21 mouse cellular contexts compared by ENCODE assay signal in genomic region chr5:88712328-88712727, GRCm38 (mm10). TPM values are rescaled to one million over a fixed set of nuclear protein-coding genes. Genes with fewer than 3 reads are reported as not detected.
DNase-seq lines count a peak whose midpoint lies in the region; ATAC-seq lines count a peak whose summit lies in the region.
"Had no signal": no experiment of that assay in that cellular context is flagged by ENCODE, and none has a peak within 500 bp of the region (broad histone marks: within the 10 kb centered on the region; RNA-seq: fewer than 3 reads in every experiment).

No protein-coding gene starts in this region.

- H3K9me3 ChIP-seq in heart, embryonic 10.5 days = no peaks in the 10 kb centered on the region
- no peaks in the 10 kb centered on the region for H3K9me3 ChIP-seq in intestine, embryonic 15.5 days
- no peaks in the 10 kb centered on the region for H3K9me3 ChIP-seq in intestine, embryonic 16.5 days (ENCODE audit: control insufficient read depth, low read length)
- H3K9me3 ChIP-seq in heart, embryonic 16.5 days (replicated peaks; ENCODE audit: control insufficient read depth, low read length) = no peaks in the 10 kb centered on the region
- H3K9me3 ChIP-seq in stomach, embryonic 15.5 days = no peaks in the 10 kb centered on the region
- H3K9me3 ChIP-seq: embryonic facial prominence, embryonic 12.5 days; hindbrain, embryonic 10.5 days; liver, embryonic 13.5 days had no signal

- ATAC-seq in intestine, embryonic 15.5 days = no peak
- ATAC-seq in intestine, embryonic 16.5 days = no peak
- ATAC-seq in heart, embryonic 16.5 days (replicated peaks; ENCODE audit: extremely low read depth, insufficient read depth, low FRiP score) = 0 out of 2 replicates have a peak, but pooled peaks have one; percentile 10
- no peak for ATAC-seq in stomach, embryonic 15.5 days (ENCODE audit: insufficient read depth, low FRiP score, low read depth)

- H3K4me1 ChIP-seq in heart, embryonic 10.5 days = peaks cover 22% of the 10 kb centered on the region
- no peaks in the 10 kb centered on the region for H3K4me1 ChIP-seq in intestine, embryonic 15.5 days (replicated peaks)
- no peaks in the 10 kb centered on the region for H3K4me1 ChIP-seq in intestine, embryonic 16.5 days (ENCODE audit: control insufficient read depth, insufficient read depth, low read length)
- H3K4me1 ChIP-seq in heart, embryonic 16.5 days (ENCODE audit: control insufficient read depth, insufficient read depth, low read length) = peaks cover 8% of the 10 kb centered on the region
- H3K4me1 ChIP-seq in stomach, embryonic 15.5 days = peaks cover 4% of the 10 kb centered on the region; the same call in 1 of the 2 replicates
- H3K4me1 ChIP-seq: embryonic facial prominence, embryonic 12.5 days; liver, embryonic 13.5 days had no signal

- peak overlapping the region; percentile 86 for H3K27ac ChIP-seq in heart, embryonic 10.5 days
- H3K27ac ChIP-seq in intestine, embryonic 15.5 days = peak overlapping the region; percentile 36; the same call in 1 of the 2 replicates
- H3K27ac ChIP-seq in intestine, embryonic 16.5 days (ENCODE audit: low read length) = no peak overlapping the region; the same call in 1 of the 2 replicates
- peak overlapping the region; percentile 95 for H3K27ac ChIP-seq in heart, embryonic 16.5 days (ENCODE audit: low read length)
- peak overlapping the region; percentile 41; the same call in 1 of the 2 replicates for H3K27ac ChIP-seq in stomach, embryonic 15.5 days
- H3K27ac ChIP-seq: embryonic facial prominence, embryonic 12.5 days; liver, embryonic 13.5 days; macrophage had no signal

- intact Hi-C loops in left cerebral cortex, postnatal 14 days (cut with DNase I) = no loop called here

- no peak for DNase-seq in heart, embryonic 10.5 days (ENCODE audit: low spot score)
- DNase-seq in heart, adult 9 months (ENCODE audit: low spot score in 2 of 2) = no peak
- DNase-seq in left cerebral cortex, postnatal 14 days (ENCODE audit: low spot score in 2 of 2) = no peak
- DNase-seq in cerebellum, adult 9-11 months = no peak
- DNase-seq: adrenal gland, adult 2 months; cerebellum, adult 11 months; gastrocnemius, postnatal 36 days; kidney, adult 18-20 months; kidney, postnatal 4 days; liver, embryonic 13.5 days; lung, adult 2 months; thymus, postnatal 36 days had no signal

- H3K27me3 ChIP-seq in heart, embryonic 10.5 days (ENCODE audit: insufficient read depth, poor library complexity, severe bottlenecking) = no peaks in the 10 kb centered on the region
- H3K27me3 ChIP-seq in intestine, embryonic 15.5 days (replicated peaks) = no peaks in the 10 kb centered on the region
- H3K27me3 ChIP-seq in intestine, embryonic 16.5 days (replicated peaks; ENCODE audit: control insufficient read depth, insufficient read depth, low read length) = no peaks in the 10 kb centered on the region
- H3K27me3 ChIP-seq in heart, embryonic 16.5 days (ENCODE audit: control insufficient read depth, insufficient read depth, low read length) = no peaks in the 10 kb centered on the region
- no peaks in the 10 kb centered on the region for H3K27me3 ChIP-seq in stomach, embryonic 15.5 days (replicated peaks)
- H3K27me3 ChIP-seq: embryonic facial prominence, embryonic 12.5 days; liver, embryonic 13.5 days had no signal

- no peak overlapping the region for H3K9ac ChIP-seq in intestine, embryonic 15.5 days
- no peak overlapping the region for H3K9ac ChIP-seq in intestine, embryonic 16.5 days (ENCODE audit: low read depth, low read length)
- peak overlapping the region; percentile 57 for H3K9ac ChIP-seq in heart, embryonic 16.5 days (ENCODE audit: low read length)
- no peak overlapping the region for H3K9ac ChIP-seq in stomach, embryonic 15.5 days
- H3K9ac ChIP-seq: embryonic facial prominence, embryonic 12.5 days; forebrain, postnatal 0 days; liver, embryonic 13.5 days had no signal

- WGBS in heart, embryonic 10.5 days = 54% methylated on average over 6 of the region's 6 CpGs
- 70% methylated on average over 6 of the region's 6 CpGs for WGBS in intestine, embryonic 15.5 days
- 71% methylated on average over 6 of the region's 6 CpGs for WGBS in intestine, embryonic 16.5 days
- WGBS in heart, embryonic 16.5 days = 44% methylated on average over 6 of the region's 6 CpGs
- 66% methylated on average over 6 of the region's 6 CpGs for WGBS in stomach, embryonic 15.5 days

- peak overlapping the region; percentile 30; the same call in 1 of the 2 replicates for H3K4me3 ChIP-seq in heart, embryonic 10.5 days
- H3K4me3 ChIP-seq in intestine, embryonic 15.5 days (replicated peaks) = no peak overlapping the region
- no peak overlapping the region for H3K4me3 ChIP-seq in intestine, embryonic 16.5 days (ENCODE audit: low read length)
- peak overlapping the region; percentile 35 for H3K4me3 ChIP-seq in heart, embryonic 16.5 days (ENCODE audit: low read length)
- no peak overlapping the region for H3K4me3 ChIP-seq in stomach, embryonic 15.5 days (replicated peaks)
- H3K4me3 ChIP-seq: embryonic facial prominence, embryonic 12.5 days; hindbrain, embryonic 10.5 days; liver, embryonic 13.5 days had no signal

- H3K36me3 ChIP-seq in heart, embryonic 10.5 days = no peaks in the 10 kb centered on the region
- no peaks in the 10 kb centered on the region for H3K36me3 ChIP-seq in intestine, embryonic 15.5 days
- no peaks in the 10 kb centered on the region for H3K36me3 ChIP-seq in intestine, embryonic 16.5 days (ENCODE audit: control insufficient read depth, insufficient read depth, low read length)
- no peaks in the 10 kb centered on the region for H3K36me3 ChIP-seq in heart, embryonic 16.5 days (ENCODE audit: control insufficient read depth, insufficient read depth)
- H3K36me3 ChIP-seq in stomach, embryonic 15.5 days = no peaks in the 10 kb centered on the region
- H3K36me3 ChIP-seq: embryonic facial prominence, embryonic 12.5 days; G1E; hindbrain, embryonic 10.5 days; liver, embryonic 13.5 days had no signal

- H3K4me2 ChIP-seq in intestine, embryonic 15.5 days (replicated peaks) = no peak overlapping the region
- H3K4me2 ChIP-seq in intestine, embryonic 16.5 days (ENCODE audit: low read depth, low read length) = no peak overlapping the region
- peak overlapping the region; percentile 62 for H3K4me2 ChIP-seq in heart, embryonic 16.5 days (ENCODE audit: low read depth, low read length)
- no peak overlapping the region for H3K4me2 ChIP-seq in stomach, embryonic 15.5 days
- H3K4me2 ChIP-seq: embryonic facial prominence, embryonic 12.5 days; liver, embryonic 13.5 days had no signal

RNA-seq across cellular contexts. Expression of gene Mob1b, which starts 8.3 kb away (rescaled TPM):
- 22.3 and 28.8 TPM in 2 replicates for polyA plus RNA-seq in heart, embryonic 10.5 days (2016; fragmentation: Nextera tagmentation; extraction: Ambion mirVana)
- polyA plus RNA-seq in intestine, embryonic 15.5 days (2015; fragmentation: Nextera tagmentation; extraction: Ambion mirVana) = 9.6 and 11.4 TPM in 2 replicates
- polyA plus RNA-seq in intestine, embryonic 16.5 days (2015; fragmentation: Nextera tagmentation; extraction: Ambion mirVana) = 8.7 and 10.3 TPM in 2 replicates
- polyA plus RNA-seq in heart, embryonic 16.5 days (2015; fragmentation: Nextera tagmentation; extraction: Ambion mirVana) = 15.4 and 17.5 TPM in 2 replicates
- 11.7 and 12.9 TPM in 2 replicates for polyA plus RNA-seq in stomach, embryonic 15.5 days (2015; fragmentation: Nextera tagmentation; extraction: Ambion mirVana)
- 10 to 100 TPM; 30.8 to 32.8 TPM for total RNA-seq in left cerebral cortex, postnatal 14 days (2021)

RNA-seq across cellular contexts. Expression of gene Grsf1, which starts 36.4 kb away (rescaled TPM):
- 71.0 and 71.1 TPM in 2 replicates for polyA plus RNA-seq in heart, embryonic 10.5 days (2016; fragmentation: Nextera tagmentation; extraction: Ambion mirVana)
- 47.2 and 47.9 TPM in 2 replicates for polyA plus RNA-seq in intestine, embryonic 15.5 days (2015; fragmentation: Nextera tagmentation; extraction: Ambion mirVana)
- polyA plus RNA-seq in intestine, embryonic 16.5 days (2015; fragmentation: Nextera tagmentation; extraction: Ambion mirVana) = 11.7 and 23.9 TPM in 2 replicates
- polyA plus RNA-seq in heart, embryonic 16.5 days (2015; fragmentation: Nextera tagmentation; extraction: Ambion mirVana) = 77.9 and 80.9 TPM in 2 replicates
- 51.0 and 51.4 TPM in 2 replicates for polyA plus RNA-seq in stomach, embryonic 15.5 days (2015; fragmentation: Nextera tagmentation; extraction: Ambion mirVana)
- 100 to 1,000 TPM in 1 of 2 experiments, 10 to 100 TPM in 1; 94.5 to 106 TPM for total RNA-seq in left cerebral cortex, postnatal 14 days (2021)

RNA-seq across cellular contexts. Expression of gene Dck, which starts 52.5 kb away (rescaled TPM):
- polyA plus RNA-seq in heart, embryonic 10.5 days (2016; fragmentation: Nextera tagmentation; extraction: Ambion mirVana) = 52.1 and 56.5 TPM in 2 replicates
- polyA plus RNA-seq in intestine, embryonic 15.5 days (2015; fragmentation: Nextera tagmentation; extraction: Ambion mirVana) = 38.0 and 44.2 TPM in 2 replicates
- 29.6 and 32.7 TPM in 2 replicates for polyA plus RNA-seq in intestine, embryonic 16.5 days (2015; fragmentation: Nextera tagmentation; extraction: Ambion mirVana)
- polyA plus RNA-seq in heart, embryonic 16.5 days (2015; fragmentation: Nextera tagmentation; extraction: Ambion mirVana) = 30.5 and 44.5 TPM in 2 replicates
- polyA plus RNA-seq in stomach, embryonic 15.5 days (2015; fragmentation: Nextera tagmentation; extraction: Ambion mirVana) = 41.8 and 44.6 TPM in 2 replicates
- 10 to 100 TPM; 18.2 to 19.2 TPM for total RNA-seq in left cerebral cortex, postnatal 14 days (2021)

Comparison
In these comparisons a context has a peak if more than half of its experiments do, and no peak if none do; other contexts are left out.
1. H3K4me3 ChIP-seq: peak in heart, embryonic 10.5 days (single experiment) and heart, embryonic 16.5 days (single experiment); none in intestine, embryonic 15.5 days (single experiment), intestine, embryonic 16.5 days (single experiment) and stomach, embryonic 15.5 days (single experiment).